Mouse (Mus musculus) testis, adult 2 months (tissue): Measurements from ENCODE around the gene Hcfc1r1. TPM values are rescaled to one million over a fixed set of nuclear protein-coding genes. Genes with fewer than 3 reads are reported as not detected.

ENCODE experiments used
- H3K27ac ChIP-seq: fragments of 200-500 bp; 2 replicates; pipeline ENCODE4 v1.5.1; 2012; ENCODE audit warnings: low read depth, low read length; ENCODE audit not compliant: control insufficient read depth, insufficient read depth
- H3K27me3 ChIP-seq: fragments of 200-500 bp; 2 replicates; pipeline ENCODE4 v1.6.1; 2012; ENCODE audit warnings: mild to moderate bottlenecking, low read length, moderate library complexity; ENCODE audit not compliant: control insufficient read depth, insufficient read depth
- H3K36me3 ChIP-seq: fragments of 200-500 bp; 2 replicates; pipeline ENCODE4 v1.6.1; 2012; ENCODE audit warnings: mild to moderate bottlenecking, low read length; ENCODE audit not compliant: control insufficient read depth, insufficient read depth
- H3K4me1 ChIP-seq: fragments of 200-500 bp; 2 replicates; pipeline ENCODE4 v1.6.1; 2012; ENCODE audit warnings: low read length; ENCODE audit not compliant: control insufficient read depth, insufficient read depth
- H3K4me3 ChIP-seq: fragments of 200-500 bp; 2 replicates; pipeline ENCODE4 v1.5.1; 2012; ENCODE audit warnings: low read depth, mild to moderate bottlenecking, low read length, moderate library complexity, mixed read lengths; ENCODE audit not compliant: control insufficient read depth
- CTCF ChIP-seq: fragments of 200-500 bp; IDR thresholded peaks from 2 replicates; pipeline ENCODE4 v1.5.1; 2012; ENCODE audit warnings: low read depth, mild to moderate bottlenecking, inconsistent platforms, low read length, moderate library complexity; ENCODE audit not compliant: control insufficient read depth, insufficient read depth, insufficient replicate concordance
- POLR2A ChIP-seq: fragments of 200-500 bp; IDR thresholded peaks from 2 replicates; pipeline ENCODE4 v1.6.1; 2012; ENCODE audit warnings: low read depth, mild to moderate bottlenecking, inconsistent platforms, low read length, moderate library complexity; ENCODE audit not compliant: control insufficient read depth
- polyA plus RNA-seq: library from polyadenylated mRNA; depleted of rRNA; stranded (reverse); fragments of >200 nt; gene quantifications from 2 replicates; pipeline ENCODE4 v1.2.3, GENCODE M21; 2012

Hcfc1r1 gene
- polyA plus RNA-seq, 1 experiment = 54.9 TPM

- H3K27me3 ChIP-seq = no peaks in the 10 kb centered on the region
- peaks cover 7% of the 10 kb centered on the region for H3K4me1 ChIP-seq
- TF ChIP-seq CTCF (peak; percentile 50; the same call in 1 of the 2 replicates), POLR2A (no peak)
- no peak overlapping the region for H3K27ac ChIP-seq
- H3K4me3 ChIP-seq = peak overlapping the region; percentile 66
- no peaks in the 10 kb centered on the region for H3K36me3 ChIP-seq
Observed at GRCm38 (mm10) chr17:23700079-23700478, 26.7 kb downstream of the Hcfc1r1 start.

DNA sequence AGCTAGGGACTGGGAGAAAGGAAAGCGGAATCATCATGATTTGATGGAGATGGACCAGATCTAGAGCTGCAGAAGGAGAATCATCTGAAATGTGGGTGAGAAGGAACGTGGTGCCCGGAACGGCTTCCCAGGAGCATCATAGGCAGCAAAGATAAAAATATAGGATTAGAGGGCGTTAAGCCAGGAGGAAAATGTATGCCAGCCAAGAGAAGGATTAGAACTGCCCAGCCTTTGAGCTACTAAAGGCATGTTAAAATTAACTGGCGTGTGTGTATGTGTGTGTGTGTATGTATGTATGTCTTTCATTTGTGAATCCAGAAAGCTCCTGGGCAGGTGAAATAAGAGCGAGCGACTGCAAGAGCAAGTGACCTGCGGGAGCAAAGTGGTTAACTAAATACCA, 29.9 kb downstream of the Hcfc1r1 start:
- H3K4me3 ChIP-seq = no peak overlapping the region
- TF ChIP-seq POLR2A (no peak), CTCF (no peak)
- no peaks in the 10 kb centered on the region for H3K36me3 ChIP-seq
- no peak overlapping the region for H3K27ac ChIP-seq
- H3K27me3 ChIP-seq = no peaks in the 10 kb centered on the region
- H3K4me1 ChIP-seq = peaks cover 7% of the 10 kb centered on the region

- Histone ChIP-seq H3K27ac (no peak overlapping the region), H3K27me3 (no peaks in the 10 kb centered on the region), H3K4me1 (peaks cover 7% of the 10 kb centered on the region), H3K36me3 (no peaks in the 10 kb centered on the region), H3K4me3 (no peak overlapping the region)
- TF ChIP-seq POLR2A (no peak), CTCF (no peak)
Observed at GRCm38 (mm10) chr17:23704741-23705140, 31.3 kb downstream of the Hcfc1r1 start.

- Histone ChIP-seq H3K27ac (no peak overlapping the region), H3K4me3 (no peak overlapping the region), H3K36me3 (no peaks in the 10 kb centered on the region), H3K4me1 (no peaks in the 10 kb centered on the region), H3K27me3 (no peaks in the 10 kb centered on the region)
- TF ChIP-seq POLR2A (no peak), CTCF (no peak)
Observed at GRCm38 (mm10) chr17:23705525-23706104, 32.2 kb downstream of the Hcfc1r1 start.

DNA sequence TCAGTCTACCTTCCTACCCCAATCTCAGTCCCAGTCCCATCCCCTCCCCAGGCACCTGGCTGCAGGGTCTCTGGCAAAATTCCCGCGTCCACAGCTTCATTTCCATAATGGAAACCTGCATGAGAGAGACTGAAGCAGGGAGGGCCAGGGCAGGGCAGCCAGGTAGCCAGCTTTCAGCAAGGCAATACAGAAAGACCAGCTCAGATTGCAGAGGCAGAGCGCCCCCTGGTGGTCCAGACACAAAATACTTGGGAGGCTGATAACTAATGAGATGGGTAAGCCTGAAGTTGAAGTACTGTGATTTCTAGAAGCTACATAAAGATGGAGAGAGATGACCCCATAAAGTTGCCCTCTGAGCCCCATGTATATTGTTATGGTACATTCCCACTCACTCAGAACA, 32.8 kb downstream of the Hcfc1r1 start:
- H3K36me3 ChIP-seq = no peaks in the 10 kb centered on the region
- no peaks in the 10 kb centered on the region for H3K4me1 ChIP-seq
- no peak overlapping the region for H3K4me3 ChIP-seq
- no peak overlapping the region for H3K27ac ChIP-seq
- no peaks in the 10 kb centered on the region for H3K27me3 ChIP-seq
- TF ChIP-seq CTCF (peak; percentile 80; the same call in 1 of the 2 replicates), POLR2A (no peak)

DNA sequence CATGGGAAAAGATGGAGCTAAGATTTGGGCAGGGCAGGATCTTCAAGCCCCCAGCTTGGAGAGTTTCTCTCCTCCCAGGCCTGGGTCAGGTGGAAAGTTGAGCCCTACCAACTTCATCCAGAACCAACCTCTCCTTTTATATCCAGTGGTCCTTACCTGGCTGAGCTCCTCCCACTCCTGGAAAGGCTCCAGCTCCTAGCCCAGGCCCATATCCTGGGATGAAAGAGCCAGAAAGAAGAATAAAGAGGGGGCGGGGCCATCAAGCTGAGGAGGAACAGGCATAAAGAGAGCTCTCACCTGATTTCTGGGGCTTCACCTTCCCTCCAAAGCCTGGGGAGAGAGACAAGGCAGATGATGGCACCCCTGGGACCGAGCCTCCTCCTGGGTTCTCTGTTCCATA, 43.6 kb downstream of the Hcfc1r1 start:
- no peak for TF ChIP-seq CTCF
- no peak for TF ChIP-seq POLR2A
- Histone ChIP-seq H3K4me1 (peaks cover 3% of the 10 kb centered on the region), H3K4me3 (no peak overlapping the region), H3K27ac (no peak overlapping the region), H3K27me3 (no peaks in the 10 kb centered on the region), H3K36me3 (no peaks in the 10 kb centered on the region)

GRCm38 (mm10) chr17:23719455-23719854, 46.1 kb downstream of the Hcfc1r1 start:
- no peaks in the 10 kb centered on the region for H3K27me3 ChIP-seq
- H3K4me1 ChIP-seq = peaks cover 14% of the 10 kb centered on the region
- no peak for TF ChIP-seq POLR2A
- no peaks in the 10 kb centered on the region for H3K36me3 ChIP-seq
- H3K27ac ChIP-seq = no peak overlapping the region
- no peak overlapping the region for H3K4me3 ChIP-seq

DNA sequence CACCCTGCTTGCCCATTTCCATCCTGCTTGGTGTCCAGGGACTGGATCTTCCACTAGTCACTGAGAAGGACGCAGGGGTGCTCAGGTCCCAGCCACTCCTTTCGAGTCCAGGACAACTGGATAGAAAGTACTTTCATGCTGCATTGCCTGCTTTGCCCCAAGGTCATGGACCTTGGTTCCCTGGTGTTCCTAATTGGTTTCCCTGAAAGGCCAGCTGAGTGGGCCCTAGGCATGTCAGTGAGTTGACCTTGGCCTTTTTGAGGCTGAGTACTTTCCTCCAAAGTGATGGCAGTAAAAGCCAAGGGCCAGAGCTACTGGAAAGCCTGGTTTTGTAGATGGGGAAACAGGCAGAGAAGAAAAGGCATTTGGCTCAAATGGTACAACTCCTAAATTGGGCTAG, 48.5 kb downstream of the Hcfc1r1 start:
- Histone ChIP-seq H3K4me3 (no peak overlapping the region), H3K4me1 (peaks cover 17% of the 10 kb centered on the region), H3K27me3 (no peaks in the 10 kb centered on the region), H3K36me3 (no peaks in the 10 kb centered on the region), H3K27ac (no peak overlapping the region)
- TF ChIP-seq POLR2A (no peak), CTCF (no peak)
